Mouse (Mus musculus): ENCODE data around the gene Narfl.

DNA sequence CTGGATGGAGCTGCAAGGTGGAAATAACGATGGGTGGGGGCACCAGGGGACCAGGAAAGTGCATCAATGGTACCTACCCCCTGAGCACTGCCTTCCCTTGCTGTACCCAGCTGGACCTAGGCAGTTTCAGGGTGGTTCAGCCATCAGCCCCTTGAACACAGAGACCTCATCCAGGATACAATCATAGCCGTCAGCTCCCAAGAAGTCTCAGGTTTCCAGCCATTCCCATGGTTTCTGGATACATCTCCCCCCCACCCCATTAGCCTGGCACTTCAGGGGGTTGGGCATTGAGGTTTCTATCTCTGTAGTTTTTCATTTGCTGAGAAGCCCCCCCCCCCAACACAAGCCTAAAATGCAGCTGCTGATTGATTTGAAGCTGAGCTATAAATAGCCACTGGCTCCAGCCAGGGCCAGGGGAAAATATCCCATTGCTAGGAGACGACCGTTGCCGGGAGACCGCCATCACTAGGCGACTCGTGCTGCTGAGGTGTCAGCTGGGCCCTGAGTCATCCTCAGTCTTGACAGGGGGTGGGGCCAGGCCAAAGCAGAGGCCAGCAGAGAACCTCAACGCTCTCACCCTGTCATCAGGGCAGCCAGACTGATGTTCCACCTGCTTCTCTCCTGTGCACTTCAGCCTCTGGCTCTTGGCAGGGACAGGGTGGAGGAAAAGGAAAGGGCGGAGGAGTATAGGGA, 29.4 kb downstream of the Narfl start:
- TF ChIP-seq POLR2A (IDR thresholded peaks at IDR 0.05; ENCODE audit: low read depth, low read length) (no peak), CTCF (IDR thresholded peaks at IDR 0.05; ENCODE audit: extremely low read depth, insufficient read depth, insufficient read length, insufficient replicate concordance) (no peak)
